Mouse (Mus musculus) forebrain, embryonic 10.5 days (tissue): Measurements from ENCODE around the gene Zcwpw1. TPM values are rescaled to one million over a fixed set of nuclear protein-coding genes. Genes with fewer than 3 reads are reported as not detected.

Source experiments
- DNase-seq: peaks from one replicate; pipeline ENCODE4 v3.0.0-alpha.2; 2017; ENCODE audit warnings: low spot score; ENCODE audit errors: extremely low spot score
- H3K27ac ChIP-seq: fragments of 300-500 bp; sonication (generic); 2 replicates; pipeline ENCODE4 v1.5.1; 2016; ENCODE audit warnings: mild to moderate bottlenecking
- H3K27me3 ChIP-seq: fragments of 300-500 bp; sonication (generic); 2 replicates; pipeline ENCODE4 v1.6.1; 2016; ENCODE audit warnings: mild to moderate bottlenecking; ENCODE audit not compliant: poor library complexity, severe bottlenecking
- H3K36me3 ChIP-seq: fragments of 300-500 bp; sonication (generic); replicated peaks from 2 replicates; pipeline ENCODE4 v1.6.1; 2016; ENCODE audit warnings: mild to moderate bottlenecking, moderate library complexity
- H3K4me1 ChIP-seq: fragments of 300-500 bp; sonication (generic); 2 replicates; pipeline ENCODE4 v1.6.1; 2016
- H3K4me3 ChIP-seq: fragments of 300-500 bp; sonication (generic); 2 replicates; pipeline ENCODE4 v1.5.1; 2016; ENCODE audit warnings: mild to moderate bottlenecking, moderate library complexity
- H3K9me3 ChIP-seq: fragments of 300-500 bp; sonication (generic); 2 replicates; pipeline ENCODE4 v1.6.1; 2016; ENCODE audit warnings: mild to moderate bottlenecking, moderate library complexity
- WGBS: fragments of 180-500 bp; shearing (Covaris S2); methylation state at CpG from one replicate; pipeline ENCODE4 v1.1.7; 2016; 5-methylcytosine and 5-hydroxymethylcytosine counted together
- polyA plus RNA-seq: library from polyadenylated mRNA; unstranded; fragments of >200 nt; fragmentation: Nextera tagmentation; extraction: Ambion mirVana; gene quantifications from 2 replicates; pipeline ENCODE4 v1.2.1, GENCODE M21; 2016

Zcwpw1 gene
- polyA plus RNA-seq, 1 experiment from 2014 or later: 12.9 TPM

- Histone ChIP-seq H3K4me3 (no peak overlapping the region), H3K4me1 (peaks cover 8% of the 10 kb centered on the region; the same call in 1 of the 2 replicates), H3K27me3 (no peaks in the 10 kb centered on the region), H3K36me3 (peaks cover 53% of the 10 kb centered on the region), H3K27ac (no peak overlapping the region), H3K9me3 (no peaks in the 10 kb centered on the region)
- no peak for DNase-seq
- 91% methylated on average over 19 of the region's 19 CpGs for WGBS
These were observed 28.6 kb upstream of the Zcwpw1 start for GRCm38 (mm10) chr5:137758921-137759534.

- Histone ChIP-seq H3K27ac (no peak overlapping the region), H3K36me3 (peaks cover 49% of the 10 kb centered on the region), H3K9me3 (no peaks in the 10 kb centered on the region), H3K27me3 (no peaks in the 10 kb centered on the region), H3K4me3 (no peak overlapping the region), H3K4me1 (peaks cover 8% of the 10 kb centered on the region; the same call in 1 of the 2 replicates)
- 29% methylated on average over 4 of the region's 4 CpGs for WGBS
- peak; percentile 73 for DNase-seq
These were observed 27.6 kb upstream of the Zcwpw1 start for GRCm38 (mm10) chr5:137759971-137760412.

DNA sequence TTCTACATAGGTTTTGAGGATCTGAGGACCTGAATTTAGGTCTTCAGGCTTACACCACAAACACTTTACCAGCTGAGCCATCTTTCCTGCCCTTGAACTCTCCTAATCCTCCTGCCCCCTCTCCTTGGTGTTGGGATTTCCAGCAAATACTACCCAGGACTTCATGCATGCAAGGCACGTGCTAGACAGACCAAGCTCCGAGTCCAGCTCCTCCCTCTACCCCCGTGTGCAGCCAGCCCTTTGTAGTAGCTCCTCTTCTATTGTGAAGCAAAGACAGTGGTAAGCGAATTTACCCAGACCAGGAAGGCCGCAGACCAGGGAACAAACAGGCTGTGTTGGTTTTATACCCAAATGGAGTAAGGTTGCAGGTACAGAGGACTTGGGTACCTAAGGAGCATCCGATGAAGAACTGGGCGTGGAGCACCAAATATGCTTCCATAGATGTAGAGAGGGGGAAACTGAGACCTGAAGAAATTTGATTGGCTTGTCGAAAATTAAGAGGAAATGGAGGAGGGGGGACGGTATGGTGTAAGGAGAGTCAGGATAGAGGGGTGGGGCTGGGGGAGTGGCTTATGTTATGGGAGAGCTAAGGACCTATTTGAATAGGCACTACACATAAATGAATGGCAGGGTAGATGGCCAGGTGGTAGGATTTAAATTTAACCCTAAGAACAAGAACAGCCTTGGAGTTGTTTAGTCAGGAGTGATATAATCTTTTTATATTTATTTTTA, 22.8 kb upstream of the Zcwpw1 start:
- Histone ChIP-seq H3K9me3 (no peaks in the 10 kb centered on the region), H3K27me3 (no peaks in the 10 kb centered on the region), H3K36me3 (peaks cover 4% of the 10 kb centered on the region; the same call in 1 of the 2 replicates), H3K4me1 (peaks cover 18% of the 10 kb centered on the region), H3K4me3 (no peak overlapping the region), H3K27ac (no peak overlapping the region)
- WGBS: 65% methylated on average over 9 of the region's 9 CpGs
- DNase-seq: no peak

DNA sequence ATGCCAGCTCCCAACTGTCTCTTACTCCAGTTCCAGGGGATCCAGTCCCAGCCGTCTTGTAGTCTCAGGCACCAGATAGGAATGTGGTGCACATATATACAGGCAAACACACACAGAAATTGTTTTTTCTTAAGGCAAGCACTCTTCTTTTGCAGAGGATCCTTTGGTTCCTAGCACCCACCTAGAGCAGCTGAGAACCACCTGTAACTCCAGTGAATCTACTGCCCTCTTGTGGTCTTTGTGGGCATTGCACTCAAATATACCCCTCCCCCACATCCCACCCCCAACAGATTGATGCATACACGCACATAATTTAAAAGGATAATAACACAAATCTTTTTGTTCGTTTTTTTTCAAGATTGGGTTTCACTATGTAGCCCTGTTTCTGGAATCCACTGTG, 21.3 kb upstream of the Zcwpw1 start:
- H3K27me3 ChIP-seq: no peaks in the 10 kb centered on the region
- DNase-seq: no peak
- WGBS: 56% methylated on average over 3 of the region's 3 CpGs

GRCm38 (mm10) chr5:137768475-137768874, 19.1 kb upstream of the Zcwpw1 start:
- peaks cover 15% of the 10 kb centered on the region for H3K4me1 ChIP-seq
- no peak overlapping the region for H3K27ac ChIP-seq
- no peak overlapping the region for H3K4me3 ChIP-seq
- no peaks in the 10 kb centered on the region for H3K27me3 ChIP-seq
- no peak for DNase-seq
- H3K9me3 ChIP-seq: no peaks in the 10 kb centered on the region
- H3K36me3 ChIP-seq: no peaks in the 10 kb centered on the region
- WGBS: 52% methylated on average over 1 of the region's 1 CpGs

More for the DNA sequence above, 21.3 kb upstream of the Zcwpw1 start:
- Histone ChIP-seq H3K36me3 (no peaks in the 10 kb centered on the region), H3K4me1 (peaks cover 15% of the 10 kb centered on the region), H3K27ac (no peak overlapping the region), H3K4me3 (no peak overlapping the region), H3K9me3 (no peaks in the 10 kb centered on the region)

DNA sequence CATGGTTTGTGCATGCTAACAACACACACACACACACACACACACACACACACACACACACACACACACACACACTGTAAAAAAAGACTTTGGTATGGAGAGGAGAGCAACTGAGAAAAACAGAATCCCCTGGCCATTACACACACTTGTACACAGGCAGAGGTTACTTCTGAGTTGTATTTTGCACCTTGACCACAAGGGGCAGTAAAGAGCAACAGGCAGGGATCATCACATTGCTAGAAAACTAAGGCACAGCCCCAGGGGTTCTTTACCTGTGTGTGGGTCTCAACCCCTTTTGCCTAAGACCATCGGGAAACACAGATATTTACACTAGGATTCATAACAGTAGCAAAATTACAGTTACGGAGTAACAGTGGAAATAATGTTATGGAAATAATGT, 16.9 kb upstream of the Zcwpw1 start:
- WGBS: 51% methylated on average over 2 of the region's 2 CpGs
- DNase-seq: peak; percentile 40

DNA sequence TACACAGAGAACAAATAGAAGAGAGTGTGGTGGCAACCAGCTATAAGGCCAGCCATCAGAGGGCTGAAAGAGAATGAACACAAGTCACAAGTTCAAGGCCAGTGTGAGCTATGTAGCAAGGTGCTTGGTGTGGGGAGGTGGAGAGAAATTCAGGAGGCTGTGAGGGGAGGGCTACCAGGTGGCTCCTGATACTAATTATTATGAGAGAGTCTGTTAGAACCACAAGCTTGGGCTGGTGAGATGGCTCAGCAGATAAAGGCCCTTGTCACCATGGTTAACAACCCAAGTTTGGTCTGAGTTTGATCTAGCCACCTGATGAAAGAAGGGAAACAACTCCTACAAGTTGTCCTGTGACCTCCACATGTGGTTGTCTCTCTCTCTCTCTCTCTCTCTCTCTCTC, 14.8 kb upstream of the Zcwpw1 start:
- H3K4me1 ChIP-seq: peaks cover 15% of the 10 kb centered on the region
- DNase-seq: no peak

More for the DNA sequence above, 16.9 kb upstream of the Zcwpw1 start:
- H3K4me1 ChIP-seq: peaks cover 15% of the 10 kb centered on the region
- no peak overlapping the region for H3K27ac ChIP-seq
- no peak overlapping the region for H3K4me3 ChIP-seq
- no peaks in the 10 kb centered on the region for H3K36me3 ChIP-seq
- no peaks in the 10 kb centered on the region for H3K27me3 ChIP-seq
- no peaks in the 10 kb centered on the region for H3K9me3 ChIP-seq

DNA sequence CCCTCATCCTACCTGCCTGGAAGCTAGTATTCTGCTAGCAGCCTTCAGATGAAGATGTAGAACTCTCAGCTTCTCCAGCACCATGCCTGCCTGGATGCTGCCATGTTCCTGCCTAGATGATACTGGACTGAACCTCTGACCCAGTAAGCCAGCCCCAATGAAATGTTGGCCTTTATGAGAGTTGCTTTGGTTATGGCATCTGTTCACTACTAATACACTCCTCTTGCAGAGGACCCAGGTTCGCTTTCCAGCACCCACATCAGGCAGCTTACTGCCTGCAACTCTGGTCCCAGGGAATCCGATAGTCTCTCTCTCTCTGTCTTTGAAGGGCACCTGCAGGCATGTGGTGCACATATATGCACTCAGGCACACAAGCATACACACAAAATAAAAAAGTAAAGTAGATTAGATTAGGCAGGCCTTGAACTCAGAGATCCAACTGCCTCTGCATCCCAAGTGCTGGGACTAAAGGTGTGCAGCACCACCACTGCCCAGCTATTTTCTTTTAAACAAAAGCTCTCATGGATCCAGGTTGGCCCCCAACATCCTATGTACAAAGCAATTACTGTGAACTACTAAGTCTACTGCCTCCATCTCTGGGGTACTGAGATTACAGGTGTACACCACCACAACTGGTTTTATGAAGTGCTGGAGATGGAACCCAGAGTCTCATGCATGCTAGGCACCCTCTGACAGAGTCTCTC, 11.9 kb upstream of the Zcwpw1 start:
- WGBS: 90% methylated on average over 2 of the region's 2 CpGs

More for the DNA sequence above, 14.8 kb upstream of the Zcwpw1 start:
- no peaks in the 10 kb centered on the region for H3K9me3 ChIP-seq
- no peaks in the 10 kb centered on the region for H3K27me3 ChIP-seq
- no peak overlapping the region for H3K27ac ChIP-seq
- H3K36me3 ChIP-seq: no peaks in the 10 kb centered on the region
- H3K4me3 ChIP-seq: no peak overlapping the region

GRCm38 (mm10) chr5:137776408-137776918, 11.1 kb upstream of the Zcwpw1 start:
- H3K9me3 ChIP-seq: no peaks in the 10 kb centered on the region
- H3K27me3 ChIP-seq: no peaks in the 10 kb centered on the region
- H3K27ac ChIP-seq: no peak overlapping the region
- WGBS: 57% methylated on average over 5 of the region's 5 CpGs
- no peak overlapping the region for H3K4me3 ChIP-seq
- H3K36me3 ChIP-seq: peaks cover 15% of the 10 kb centered on the region
- H3K4me1 ChIP-seq: peaks cover 25% of the 10 kb centered on the region
- no peak for DNase-seq

More for the DNA sequence above, 11.9 kb upstream of the Zcwpw1 start:
- Histone ChIP-seq H3K4me1 (peaks cover 20% of the 10 kb centered on the region), H3K36me3 (peaks cover 8% of the 10 kb centered on the region), H3K9me3 (no peaks in the 10 kb centered on the region), H3K27me3 (no peaks in the 10 kb centered on the region), H3K4me3 (no peak overlapping the region), H3K27ac (no peak overlapping the region)
- no peak for DNase-seq

GRCm38 (mm10) chr5:137777267-137777845, 10.2 kb upstream of the Zcwpw1 start:
- Histone ChIP-seq H3K36me3 (peaks cover 24% of the 10 kb centered on the region), H3K27me3 (no peaks in the 10 kb centered on the region), H3K4me3 (no peak overlapping the region; the same call in 1 of the 2 replicates), H3K9me3 (no peaks in the 10 kb centered on the region), H3K4me1 (peaks cover 34% of the 10 kb centered on the region), H3K27ac (no peak overlapping the region)
- 91% methylated on average over 7 of the region's 7 CpGs for WGBS
- DNase-seq: no peak

DNA sequence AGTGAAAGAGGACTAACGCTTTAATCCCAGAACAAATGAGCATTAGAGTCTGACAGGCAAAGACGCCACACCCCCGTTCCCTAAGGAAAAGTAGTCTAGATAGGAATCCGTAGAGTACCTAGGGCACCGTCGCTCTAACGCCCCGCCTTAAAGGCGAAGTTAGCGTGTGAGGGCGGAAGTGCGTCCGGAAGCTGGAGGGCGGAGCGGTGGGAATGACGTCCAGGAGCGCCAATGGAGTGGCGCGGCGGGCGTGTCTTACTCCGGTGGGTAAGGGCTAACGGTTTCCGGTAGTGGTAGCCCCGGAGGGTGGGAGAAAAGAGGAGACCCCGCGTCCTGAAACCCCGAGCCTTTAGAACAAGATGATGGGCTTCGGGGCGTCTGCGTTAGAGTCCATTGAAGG, 9.0 kb upstream of the Zcwpw1 start, which contains the start of gene Ppp1r35:
Gene Ppp1r35, plus strand, starts transcription at position 215 of the 400 bp plus-strand sequence.
- WGBS: under 1% methylated on average over 31 of the region's 31 CpGs
- H3K4me3 ChIP-seq: peak within 1 kb of the TSS; percentile 99
- H3K36me3 ChIP-seq: peaks cover 37% of the 10 kb centered on the region
- peak; percentile 97 for DNase-seq
- H3K4me1 ChIP-seq: peaks cover 46% of the 10 kb centered on the region
- H3K27me3 ChIP-seq: no peaks in the 10 kb centered on the region
- H3K9me3 ChIP-seq: no peaks in the 10 kb centered on the region
- H3K27ac ChIP-seq: peak within 1 kb of the TSS; percentile 95
